Mouse (Mus musculus) limb, embryonic 14.5 days (tissue): ENCODE results near the gene Htt. TPM values are rescaled to one million over a fixed set of nuclear protein-coding genes. Genes with fewer than 3 reads are reported as not detected.

Experiments used
- ATAC-seq: fragments of 200-750 bp; cut with Nextera tagmentation; 2 replicates; pipeline ENCODE4 v1.8.0; 2017; ENCODE audit warnings: low read depth, moderate number of reproducible peaks, moderate TSS enrichment; ENCODE audit not compliant: low FRiP score
- DNase-seq: peaks from one replicate; pipeline ENCODE4 v3.0.0-alpha.2; 2015; ENCODE audit warnings: low spot score
- H3K27ac ChIP-seq: fragments of 300-500 bp; sonication (generic); replicated peaks from 2 replicates; pipeline ENCODE4 v1.5.1; 2014; ENCODE audit warnings: low read depth, mild to moderate bottlenecking, low read length, moderate library complexity, mixed read lengths
- H3K27me3 ChIP-seq: fragments of 300-500 bp; sonication (generic); 2 replicates; pipeline ENCODE4 v1.6.1; 2014; ENCODE audit warnings: low read length, mixed read lengths; ENCODE audit not compliant: control insufficient read depth, insufficient read depth
- H3K36me3 ChIP-seq: fragments of 300-500 bp; sonication (generic); 2 replicates; pipeline ENCODE4 v1.6.1; 2014; ENCODE audit warnings: mild to moderate bottlenecking, low read length, moderate library complexity, mixed read lengths; ENCODE audit not compliant: control insufficient read depth, insufficient read depth
- H3K4me1 ChIP-seq: fragments of 300-500 bp; sonication (generic); 2 replicates; pipeline ENCODE4 v1.6.1; 2014; ENCODE audit warnings: antibody characterized with exemption, low read length, mixed read lengths; ENCODE audit not compliant: control insufficient read depth, insufficient read depth
- H3K4me2 ChIP-seq: fragments of 300-500 bp; sonication (generic); replicated peaks from 2 replicates; pipeline ENCODE4 v1.6.1; 2014; ENCODE audit warnings: low read depth, mild to moderate bottlenecking, low read length, moderate library complexity; ENCODE audit not compliant: severe bottlenecking
- H3K4me3 ChIP-seq: fragments of 300-500 bp; sonication (generic); replicated peaks from 2 replicates; pipeline ENCODE4 v1.5.1; 2014; ENCODE audit warnings: low read length
- H3K9ac ChIP-seq: fragments of 300-500 bp; sonication (generic); 2 replicates; pipeline ENCODE4 v1.6.1; 2014; ENCODE audit warnings: mild to moderate bottlenecking, low read depth, low read length, moderate library complexity; ENCODE audit not compliant: severe bottlenecking
- H3K9me3 ChIP-seq: fragments of 300-500 bp; sonication (generic); 2 replicates; pipeline ENCODE4 v1.6.1; 2016; ENCODE audit warnings: low read length; ENCODE audit not compliant: control insufficient read depth
- POLR2A ChIP-seq: fragments of 200-500 bp; IDR thresholded peaks from 2 replicates; pipeline ENCODE4 v1.8.0; 2012; ENCODE audit warnings: inconsistent platforms, mild to moderate bottlenecking, moderate library complexity, borderline replicate concordance; ENCODE audit not compliant: insufficient read depth, insufficient read length; ENCODE audit errors: extremely low read depth
- WGBS: fragments of 180-500 bp; shearing (Covaris S2); extraction: QIAGEN DNeasy Blood & Tissue Kit; methylation state at CpG from one replicate; pipeline ENCODE4 v1.1.7; 2014; 5-methylcytosine and 5-hydroxymethylcytosine counted together
- polyA plus RNA-seq, 2 experiments: library from polyadenylated mRNA; depleted of rRNA in 1 of 2; stranded (reverse) in 1 of 2; unstranded in 1 of 2; fragments of >200 nt; fragmentation: Nextera tagmentation in 1 of 2; extraction: Ambion mirVana in 1 of 2; gene quantifications; 2 replicates each; pipeline versions ENCODE4 v1.2.1 to v1.2.3; 2012 to 2014

Htt gene
- polyA plus RNA-seq, 2 experiments, result 16.2 to 22.9 TPM

DNA sequence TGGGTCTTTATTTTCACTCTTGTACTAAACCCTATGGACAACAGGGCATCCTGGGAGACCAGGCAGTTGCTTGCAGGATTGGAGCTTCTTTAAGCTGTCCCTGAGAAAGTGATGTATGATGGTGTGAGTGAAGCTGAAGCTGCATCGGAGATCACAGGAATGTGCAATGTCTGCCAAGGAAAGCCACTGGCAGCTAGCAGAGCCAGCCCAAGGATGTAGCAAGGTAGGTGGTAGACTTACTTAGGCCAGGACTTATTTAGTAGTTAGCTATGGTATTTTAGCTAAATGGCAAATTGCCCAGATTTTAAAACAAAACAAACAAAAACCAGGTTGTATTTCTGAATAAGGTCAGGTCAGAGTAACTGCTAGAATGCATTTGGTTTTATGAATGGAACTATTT is 2.8 kb upstream of the Htt start:
- TF ChIP-seq POLR2A, result no peak
- DNase-seq, result no peak
- WGBS, result 82% methylated on average over 1 of the region's 1 CpGs

DNA sequence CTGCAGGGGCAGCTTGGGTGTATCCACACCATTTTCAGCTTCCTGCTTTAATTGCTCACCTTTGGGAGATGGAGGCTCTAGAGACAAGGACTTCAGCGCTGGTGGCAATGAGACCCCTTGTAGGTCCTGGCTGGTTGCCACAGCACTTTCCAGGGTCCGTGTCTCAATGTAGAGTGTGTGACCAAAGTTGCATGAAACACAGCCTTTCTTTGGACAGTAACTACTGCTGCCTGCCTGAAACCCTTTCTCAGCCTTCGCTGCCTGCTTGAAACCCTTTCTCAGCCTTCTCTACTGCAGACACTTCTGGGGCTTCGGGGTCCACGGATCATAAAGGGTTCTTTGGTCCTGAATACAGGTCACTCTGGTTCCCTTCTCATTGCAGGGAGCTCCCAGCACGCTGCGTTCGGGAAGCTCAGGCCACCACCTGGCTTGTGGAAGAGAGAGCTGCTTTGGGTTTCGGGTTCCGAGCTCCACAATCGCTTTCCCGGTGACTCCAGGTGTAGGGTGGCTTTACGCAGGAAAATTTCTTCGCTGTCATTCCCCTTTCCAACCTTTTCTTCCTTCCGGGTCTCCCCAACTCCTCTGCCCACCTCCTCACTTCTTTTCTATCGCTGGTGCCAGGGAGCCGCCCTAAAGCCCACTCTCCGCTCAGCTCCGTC is 561 bp upstream of the Htt start:
- peak; percentile 32 for ATAC-seq

More for the DNA sequence above, 2.8 kb upstream of the Htt start:
- H3K27ac ChIP-seq, result no peak overlapping the region
- no peaks in the 10 kb centered on the region for H3K27me3 ChIP-seq
- no peak for ATAC-seq
- no peak overlapping the region for H3K4me3 ChIP-seq
- H3K9me3 ChIP-seq, result no peaks in the 10 kb centered on the region
- no peak overlapping the region for H3K4me2 ChIP-seq
- H3K4me1 ChIP-seq, result peaks cover 8% of the 10 kb centered on the region
- H3K9ac ChIP-seq, result no peak overlapping the region
- H3K36me3 ChIP-seq, result no peaks in the 10 kb centered on the region

DNA sequence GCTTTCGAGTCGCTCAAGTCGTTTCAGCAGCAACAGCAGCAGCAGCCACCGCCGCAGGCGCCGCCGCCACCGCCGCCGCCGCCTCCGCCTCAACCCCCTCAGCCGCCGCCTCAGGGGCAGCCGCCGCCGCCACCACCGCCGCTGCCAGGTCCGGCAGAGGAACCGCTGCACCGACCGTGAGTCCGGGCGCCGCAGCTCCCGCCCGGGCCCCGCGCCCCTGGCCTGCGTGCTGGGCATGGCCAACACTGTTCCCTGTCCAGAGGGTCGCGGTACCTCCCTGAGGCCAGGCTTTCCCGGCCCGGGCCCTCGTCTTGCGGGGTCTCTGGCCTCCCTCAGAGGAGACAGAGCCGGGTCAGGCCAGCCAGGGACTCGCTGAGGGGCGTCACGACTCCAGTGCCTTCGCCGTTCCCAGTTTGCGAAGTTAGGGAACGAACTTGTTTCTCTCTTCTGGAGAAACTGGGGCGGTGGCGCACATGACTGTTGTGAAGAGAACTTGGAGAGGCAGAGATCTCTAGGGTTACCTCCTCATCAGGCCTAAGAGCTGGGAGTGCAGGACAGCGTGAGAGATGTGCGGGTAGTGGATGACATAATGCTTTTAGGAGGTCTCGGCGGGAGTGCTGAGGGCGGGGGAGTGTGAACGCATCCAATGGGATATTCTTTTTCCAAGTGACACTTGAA is 533 bp downstream of the Htt start:
- H3K4me2 ChIP-seq, result peak overlapping the region; percentile 60
- no peak for TF ChIP-seq POLR2A
- H3K9ac ChIP-seq, result peak overlapping the region; percentile 93
- H3K9me3 ChIP-seq, result no peaks in the 10 kb centered on the region
- DNase-seq (peak; percentile 18), ATAC-seq (peak; percentile 27)
- H3K27ac ChIP-seq, result peak overlapping the region; percentile 90
- H3K4me3 ChIP-seq, result peak overlapping the region; percentile 96
- 2% methylated on average over 27 of the region's 54 CpGs for WGBS
- peaks cover 8% of the 10 kb centered on the region for H3K4me1 ChIP-seq
- H3K36me3 ChIP-seq, result no peaks in the 10 kb centered on the region
- no peaks in the 10 kb centered on the region for H3K27me3 ChIP-seq

More for the DNA sequence above, 561 bp upstream of the Htt start:
- Histone ChIP-seq H3K27me3 (no peaks in the 10 kb centered on the region), H3K4me2 (peak overlapping the region; percentile 60), H3K4me1 (peaks cover 8% of the 10 kb centered on the region), H3K4me3 (peak overlapping the region; percentile 96), H3K9me3 (no peaks in the 10 kb centered on the region), H3K36me3 (no peaks in the 10 kb centered on the region), H3K9ac (peak overlapping the region; percentile 93), H3K27ac (peak overlapping the region; percentile 59)
- DNase-seq, result no peak
- TF ChIP-seq POLR2A, result no peak
- 1% methylated on average over 19 of the region's 19 CpGs for WGBS

- H3K4me2 ChIP-seq, result no peak overlapping the region
- H3K4me1 ChIP-seq, result no peaks in the 10 kb centered on the region
- DNase-seq, result no peak
- 85% methylated on average over 3 of the region's 3 CpGs for WGBS
- no peaks in the 10 kb centered on the region for H3K27me3 ChIP-seq
- no peak overlapping the region for H3K9ac ChIP-seq
- H3K4me3 ChIP-seq, result no peak overlapping the region
- no peaks in the 10 kb centered on the region for H3K9me3 ChIP-seq
- TF ChIP-seq POLR2A, result no peak
- no peak overlapping the region for H3K27ac ChIP-seq
- H3K36me3 ChIP-seq, result no peaks in the 10 kb centered on the region
- no peak for ATAC-seq
Observed at GRCm38 (mm10) chr5:34771818-34772217, 10.3 kb downstream of the Htt start.

DNA sequence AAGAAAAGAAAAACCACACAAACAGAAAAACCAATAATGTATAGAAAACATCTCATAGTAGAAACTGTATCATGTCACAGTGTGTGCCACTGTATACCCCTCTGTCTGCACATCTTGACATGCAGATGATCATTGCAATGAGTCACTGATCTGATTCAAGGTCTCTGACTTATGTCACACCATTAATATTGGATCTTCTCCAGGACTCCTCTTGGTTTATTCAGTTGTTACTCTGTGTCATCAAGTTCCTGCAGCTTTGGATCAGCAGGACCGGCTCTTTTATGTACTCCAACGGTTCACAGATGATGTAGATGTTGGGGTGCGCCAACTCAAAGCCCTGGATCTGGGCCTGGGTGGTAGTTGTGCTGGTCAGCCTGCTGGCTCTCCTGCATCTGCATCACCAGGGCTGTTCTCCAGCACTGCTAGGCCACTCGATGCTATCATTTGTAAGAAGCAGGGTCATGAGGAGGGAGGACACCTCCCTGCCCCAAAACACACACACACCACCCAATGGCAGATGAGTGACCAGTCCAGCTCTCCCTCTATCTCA is 11.2 kb downstream of the Htt start:
- no peak for ATAC-seq
- no peaks in the 10 kb centered on the region for H3K36me3 ChIP-seq
- no peaks in the 10 kb centered on the region for H3K9me3 ChIP-seq
- 95% methylated on average over 4 of the region's 4 CpGs for WGBS
- no peak overlapping the region for H3K4me3 ChIP-seq
- H3K27me3 ChIP-seq, result no peaks in the 10 kb centered on the region
- no peak for DNase-seq
- no peaks in the 10 kb centered on the region for H3K4me1 ChIP-seq
- no peak for TF ChIP-seq POLR2A
- no peak overlapping the region for H3K27ac ChIP-seq
- no peak overlapping the region for H3K4me2 ChIP-seq
- H3K9ac ChIP-seq, result no peak overlapping the region
